Mouse (Mus musculus) kidney, embryonic 16.5 days (tissue): Measurements from ENCODE around the gene Ufd1. TPM values are rescaled to one million over a fixed set of nuclear protein-coding genes. Genes with fewer than 3 reads are reported as not detected.
A peak's percentile ranks its signal among the peaks of the same experiment; 100 is the strongest.
"Not testable (repeated sequence)": the region's sequence is repeated elsewhere in the genome, so short reads cannot be mapped to it uniquely, and the experiment has no call there.

ENCODE experiments used
- ATAC-seq: fragments of 200-750 bp; cut with Nextera tagmentation; 2 replicates; pipeline ENCODE4 v1.8.0; 2017; ENCODE audit warnings: moderate TSS enrichment; ENCODE audit not compliant: low FRiP score, low TSS enrichment
- H3K27ac ChIP-seq: fragments of 300-500 bp; sonication (generic); 2 replicates; pipeline ENCODE4 v1.5.1; 2014; ENCODE audit warnings: low read length
- H3K27me3 ChIP-seq: fragments of 300-500 bp; sonication (generic); 2 replicates; pipeline ENCODE4 v1.6.1; 2014; ENCODE audit warnings: low read length, control low read depth, mixed read lengths; ENCODE audit not compliant: insufficient read depth
- H3K36me3 ChIP-seq: fragments of 300-500 bp; sonication (generic); 2 replicates; pipeline ENCODE4 v1.6.1; 2014; ENCODE audit warnings: low read length, control low read depth, mixed read lengths; ENCODE audit not compliant: insufficient read depth
- H3K4me1 ChIP-seq: fragments of 300-500 bp; sonication (generic); 2 replicates; pipeline ENCODE4 v1.6.1; 2014; ENCODE audit warnings: low read length, control low read depth, mixed read lengths; ENCODE audit not compliant: insufficient read depth
- H3K4me2 ChIP-seq: fragments of 300-500 bp; sonication (generic); replicated peaks from 2 replicates; pipeline ENCODE4 v1.6.1; 2014; ENCODE audit warnings: low read depth, low read length
- H3K4me3 ChIP-seq: fragments of 300-500 bp; sonication (generic); 2 replicates; pipeline ENCODE4 v1.5.1; 2014; ENCODE audit warnings: mild to moderate bottlenecking, low read length
- H3K9ac ChIP-seq: fragments of 300-500 bp; sonication (generic); replicated peaks from 2 replicates; pipeline ENCODE4 v1.6.1; 2014; ENCODE audit warnings: low read length
- H3K9me3 ChIP-seq: fragments of 300-500 bp; sonication (generic); 2 replicates; pipeline ENCODE4 v1.6.1; 2016; ENCODE audit warnings: low read length, control low read depth
- whole genome bisulfite sequencing: fragments of 180-500 bp; shearing (Covaris S2); extraction: QIAGEN DNeasy Blood & Tissue Kit; methylation state at CpG from one replicate; pipeline ENCODE4 v1.1.7; 2014; 5-methylcytosine and 5-hydroxymethylcytosine counted together
- polyA plus RNA-seq: library from polyadenylated mRNA; unstranded; fragments of >200 nt; fragmentation: Nextera tagmentation; extraction: Ambion mirVana; gene quantifications from 2 replicates; pipeline ENCODE4 v1.2.1, GENCODE M21; 2015

Gene Ufd1
- polyA plus RNA-seq, 1 experiment from 2014 or later, result 83.0 TPM

- H3K36me3 ChIP-seq, result peaks cover 38% of the 10 kb centered on the region
- H3K4me2 ChIP-seq, result peak within 1 kb of the TSS; percentile 74
- H3K4me1 ChIP-seq, result 0 out of 2 replicates have a peak, but pooled peaks cover 4% of the 10 kb centered on the region
- WGBS, result under 1% methylated on average over 46 of the region's 46 CpGs
- H3K27ac ChIP-seq, result peak within 1 kb of the TSS; percentile 59
- peak within 1 kb of the TSS; percentile 87 for H3K9ac ChIP-seq
- peak; percentile 98 for ATAC-seq
- peak within 1 kb of the TSS; percentile 84 for H3K4me3 ChIP-seq
- H3K9me3 ChIP-seq, result no peaks in the 10 kb centered on the region
- no peaks in the 10 kb centered on the region for H3K27me3 ChIP-seq
Observed at GRCm38 (mm10) chr16:18836468-18837208, 25.1 kb downstream of the Ufd1 start, which contains the start of the genes 2510002D24Rik and Gm28539. TSS of gene 2510002D24Rik (plus strand) at chr16:18836578. TSS of gene Gm28539 (plus strand) at chr16:18836584.

- no peaks in the 10 kb centered on the region for H3K27me3 ChIP-seq
- H3K36me3 ChIP-seq, result peaks cover 26% of the 10 kb centered on the region
- H3K27ac ChIP-seq, result no peak overlapping the region
- no peak for ATAC-seq
- no peak overlapping the region for H3K9ac ChIP-seq
- H3K4me3 ChIP-seq, result no peak overlapping the region
- H3K9me3 ChIP-seq, result no peaks in the 10 kb centered on the region
- 0 out of 2 replicates have a peak, but pooled peaks cover 4% of the 10 kb centered on the region for H3K4me1 ChIP-seq
- WGBS, result 93% methylated on average over 4 of the region's 4 CpGs
- no peak overlapping the region for H3K4me2 ChIP-seq
Observed at GRCm38 (mm10) chr16:18838346-18838745, 26.8 kb downstream of the Ufd1 start.

- Histone ChIP-seq H3K4me2 (no peak overlapping the region), H3K36me3 (no peaks in the 10 kb centered on the region), H3K9me3 (peaks cover 5% of the 10 kb centered on the region; the same call in 1 of the 2 replicates), H3K4me1 (no peaks in the 10 kb centered on the region), H3K4me3 (no peak overlapping the region), H3K27me3 (no peaks in the 10 kb centered on the region), H3K9ac (no peak overlapping the region), H3K27ac (no peak overlapping the region)
- 84% methylated on average over 15 of the region's 15 CpGs for WGBS
- no peak for ATAC-seq
Observed at GRCm38 (mm10) chr16:18846301-18846820, 34.8 kb downstream of the Ufd1 start.

GRCm38 (mm10) chr16:18849521-18850190 is 38.1 kb downstream of the Ufd1 start:
- H3K27ac ChIP-seq, H3K27me3 ChIP-seq, H3K4me1 ChIP-seq, H3K4me3 ChIP-seq, H3K36me3 ChIP-seq, H3K9me3 ChIP-seq, H3K4me2 ChIP-seq, H3K9ac ChIP-seq, ATAC-seq: not testable (repeated sequence)
- 89% methylated on average over 15 of the region's 17 CpGs for WGBS

- no peak overlapping the region for H3K4me3 ChIP-seq
- H3K9ac ChIP-seq, result no peak overlapping the region
- no peaks in the 10 kb centered on the region for H3K4me1 ChIP-seq
- H3K27ac ChIP-seq, result no peak overlapping the region
- no peaks in the 10 kb centered on the region for H3K27me3 ChIP-seq
- no peak overlapping the region for H3K4me2 ChIP-seq
- ATAC-seq, result no peak
- H3K36me3 ChIP-seq, result no peaks in the 10 kb centered on the region
- H3K9me3 ChIP-seq, result peaks cover 5% of the 10 kb centered on the region
Observed at GRCm38 (mm10) chr16:18858551-18858950, 47.0 kb downstream of the Ufd1 start.

GRCm38 (mm10) chr16:18860186-18860585 is 48.6 kb downstream of the Ufd1 start:
- H3K27me3 ChIP-seq, result no peaks in the 10 kb centered on the region
- H3K4me2 ChIP-seq, result no peak overlapping the region
- H3K4me1 ChIP-seq, result no peaks in the 10 kb centered on the region
- 64% methylated on average over 1 of the region's 1 CpGs for WGBS
- H3K9ac ChIP-seq, result no peak overlapping the region
- H3K27ac ChIP-seq, result no peak overlapping the region
- no peak overlapping the region for H3K4me3 ChIP-seq
- peaks cover 5% of the 10 kb centered on the region for H3K9me3 ChIP-seq
- no peak for ATAC-seq
- no peaks in the 10 kb centered on the region for H3K36me3 ChIP-seq

- not testable (repeated sequence) for ATAC-seq, H3K27me3 ChIP-seq, H3K4me1 ChIP-seq, H3K9ac ChIP-seq, H3K27ac ChIP-seq, H3K9me3 ChIP-seq, H3K4me2 ChIP-seq, H3K4me3 ChIP-seq
- peaks cover 31% of the 10 kb centered on the region for H3K36me3 ChIP-seq
- whole genome bisulfite sequencing, result 95% methylated on average over 1 of the region's 1 CpGs
Observed at GRCm38 (mm10) chr16:18870495-18870894, 58.9 kb downstream of the Ufd1 start.

GRCm38 (mm10) chr16:18876091-18876441 is 64.5 kb downstream of the Ufd1 start:
- no peaks in the 10 kb centered on the region for H3K27me3 ChIP-seq
- peaks cover 14% of the 10 kb centered on the region; the same call in 1 of the 2 replicates for H3K4me1 ChIP-seq
- H3K4me2 ChIP-seq, result peak overlapping the region; percentile 83
- ATAC-seq, result no peak; the same call in 1 of the 2 replicates
- H3K36me3 ChIP-seq, result peaks cover 28% of the 10 kb centered on the region
- under 1% methylated on average over 17 of the region's 17 CpGs for WGBS
- H3K27ac ChIP-seq, result peak overlapping the region; percentile 97
- no peaks in the 10 kb centered on the region for H3K9me3 ChIP-seq
- peak overlapping the region; percentile 87 for H3K9ac ChIP-seq
- H3K4me3 ChIP-seq, result peak overlapping the region; percentile 91

GRCm38 (mm10) chr16:18876442-18877308 is 65.1 kb downstream of the Ufd1 start, which contains the start of the genes Mrpl40 and Hira:
TSS of gene Mrpl40 (minus strand) at chr16:18876862.
TSS of gene Hira (plus strand) at chr16:18877037.
- Histone ChIP-seq H3K9me3 (no peaks in the 10 kb centered on the region), H3K27ac (peak within 1 kb of the TSS; percentile 97), H3K27me3 (no peaks in the 10 kb centered on the region), H3K4me2 (peak within 1 kb of the TSS; percentile 83), H3K36me3 (peaks cover 26% of the 10 kb centered on the region), H3K4me1 (peaks cover 14% of the 10 kb centered on the region; the same call in 1 of the 2 replicates), H3K9ac (peak within 1 kb of the TSS; percentile 87), H3K4me3 (peak within 1 kb of the TSS; percentile 91)
- peak; percentile 95 for ATAC-seq
- under 1% methylated on average over 77 of the region's 93 CpGs for WGBS
